Mouse (Mus musculus) ovary, postnatal 14 days (tissue): ENCODE measurements around the gene Srp54c.
"Not testable (repeated sequence)": the region's sequence is repeated elsewhere in the genome, so short reads cannot be mapped to it uniquely, and the experiment has no call there.

ENCODE experiments used
- DNase-seq: peaks from one replicate; pipeline ENCODE4 v3.0.0; 2022; ENCODE audit warnings: low spot score

Gene Srp54c

GRCm38 (mm10) chr12:55229626-55230519 is at the start of gene Srp54c:
Gene Srp54c (plus strand): TSS chr12:55230168.
- not testable (repeated sequence) for DNase-seq

GRCm38 (mm10) chr12:55187686-55188085 is 42.3 kb upstream of the Srp54c start:
- DNase-seq = not testable (repeated sequence)

DNA sequence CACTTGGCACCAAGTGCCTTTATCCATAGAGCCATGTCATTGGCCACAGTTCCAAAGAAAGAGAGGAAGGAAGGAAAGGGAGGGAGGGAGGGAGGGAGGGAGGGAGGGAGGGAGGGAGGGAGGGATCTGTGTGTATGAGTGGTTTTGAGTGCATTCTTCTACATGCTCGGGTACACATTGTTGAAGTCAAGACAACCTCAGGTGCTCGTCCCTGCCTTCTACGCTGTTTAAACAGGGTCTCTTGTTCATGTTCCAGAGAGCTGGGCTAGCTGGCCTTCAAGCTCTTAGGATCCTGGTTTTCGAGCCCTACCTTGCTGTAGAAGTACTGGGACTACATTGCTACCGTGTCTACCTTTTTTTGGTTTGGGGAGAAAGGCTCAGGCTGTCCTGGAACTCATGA is 40.8 kb upstream of the Srp54c start:
- DNase-seq = not testable (repeated sequence)

- not testable (repeated sequence) for DNase-seq
Observed at GRCm38 (mm10) chr12:55199306-55199705, 30.7 kb upstream of the Srp54c start, which contains the start of gene 1700047I17Rik2. Gene 1700047I17Rik2 (plus strand): TSS chr12:55199592.

- DNase-seq = not testable (repeated sequence)
Observed at GRCm38 (mm10) chr12:55199799-55200198, 30.2 kb upstream of the Srp54c start.

GRCm38 (mm10) chr12:55212944-55213343 is 17.0 kb upstream of the Srp54c start:
- not testable (repeated sequence) for DNase-seq

DNA sequence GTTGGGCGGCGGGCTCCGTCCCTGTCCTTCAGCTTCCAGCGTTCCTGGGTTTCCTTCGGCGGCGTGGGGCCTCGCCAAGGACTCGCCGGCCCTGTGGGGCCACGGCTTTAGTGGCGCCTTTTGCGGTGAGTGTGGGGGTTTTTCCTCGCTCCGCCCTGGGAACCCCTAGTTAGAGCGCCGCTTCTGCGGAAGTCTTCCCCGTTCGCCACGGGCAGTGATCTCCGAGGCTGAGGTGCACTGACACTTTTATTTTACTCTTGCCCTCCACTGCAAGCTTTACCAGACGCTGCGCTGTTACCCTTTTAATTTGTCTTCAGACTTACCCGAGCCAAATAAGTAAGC is 523 bp downstream of the Srp54c start:
- not testable (repeated sequence) for DNase-seq

DNA sequence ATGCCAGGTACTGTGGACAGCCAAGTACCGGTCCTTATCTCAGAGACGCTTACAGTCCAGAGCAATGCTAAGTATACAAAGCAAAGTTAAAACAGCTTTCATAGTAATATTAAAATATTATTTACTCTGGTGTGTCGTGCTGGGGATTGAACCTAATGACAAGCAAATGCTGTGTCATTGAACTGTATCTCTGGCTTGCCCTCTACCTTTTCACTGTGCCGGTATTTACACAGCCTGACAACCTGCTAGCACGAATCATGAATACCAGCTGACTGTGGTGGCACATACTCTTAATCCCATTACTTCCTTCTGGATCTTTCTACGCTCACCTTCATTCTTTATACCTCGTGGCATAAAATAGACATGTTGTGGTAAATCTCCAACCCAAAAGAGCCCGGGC is 12.3 kb downstream of the Srp54c start:
- DNase-seq = not testable (repeated sequence)

GRCm38 (mm10) chr12:55261950-55262349 is 32.0 kb downstream of the Srp54c start:
- not testable (repeated sequence) for DNase-seq

DNA sequence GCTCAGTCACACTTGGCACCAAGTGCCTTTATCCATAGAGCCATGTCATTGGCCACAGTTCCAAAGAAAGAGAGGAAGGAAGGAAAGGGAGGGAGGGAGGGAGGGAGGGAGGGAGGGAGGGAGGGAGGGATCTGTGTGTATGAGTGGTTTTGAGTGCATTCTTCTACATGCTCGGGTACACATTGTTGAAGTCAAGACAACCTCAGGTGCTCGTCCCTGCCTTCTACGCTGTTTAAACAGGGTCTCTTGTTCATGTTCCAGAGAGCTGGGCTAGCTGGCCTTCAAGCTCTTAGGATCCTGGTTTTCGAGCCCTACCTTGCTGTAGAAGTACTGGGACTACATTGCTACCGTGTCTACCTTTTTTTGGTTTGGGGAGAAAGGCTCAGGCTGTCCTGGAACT is 33.4 kb downstream of the Srp54c start:
- not testable (repeated sequence) for DNase-seq

- DNase-seq = no peak
Observed at GRCm38 (mm10) chr12:55272243-55272642, 42.3 kb downstream of the Srp54c start.

DNA sequence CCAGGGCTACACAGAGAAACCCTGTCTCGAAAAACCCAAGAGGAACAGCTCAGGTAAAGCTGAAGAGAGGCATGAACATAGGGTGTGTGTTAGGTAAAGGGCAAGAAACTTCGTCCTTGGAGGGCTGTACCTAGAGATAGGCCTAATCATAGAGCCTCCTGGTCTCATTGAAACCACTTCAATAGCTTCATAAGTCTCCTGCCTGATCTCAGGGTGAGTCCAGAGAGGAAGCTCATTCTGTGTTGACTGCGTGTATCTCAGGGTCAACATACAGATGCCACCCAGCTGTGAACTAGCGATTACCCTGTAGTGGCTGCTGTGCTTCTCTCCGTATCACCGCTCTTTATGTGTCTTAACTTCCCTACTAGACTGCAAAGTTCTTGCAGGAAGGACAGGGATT is 47.6 kb downstream of the Srp54c start:
- DNase-seq = not testable (repeated sequence)

- DNase-seq = no peak
Observed at GRCm38 (mm10) chr12:55298112-55298511, 68.1 kb downstream of the Srp54c start.

DNA sequence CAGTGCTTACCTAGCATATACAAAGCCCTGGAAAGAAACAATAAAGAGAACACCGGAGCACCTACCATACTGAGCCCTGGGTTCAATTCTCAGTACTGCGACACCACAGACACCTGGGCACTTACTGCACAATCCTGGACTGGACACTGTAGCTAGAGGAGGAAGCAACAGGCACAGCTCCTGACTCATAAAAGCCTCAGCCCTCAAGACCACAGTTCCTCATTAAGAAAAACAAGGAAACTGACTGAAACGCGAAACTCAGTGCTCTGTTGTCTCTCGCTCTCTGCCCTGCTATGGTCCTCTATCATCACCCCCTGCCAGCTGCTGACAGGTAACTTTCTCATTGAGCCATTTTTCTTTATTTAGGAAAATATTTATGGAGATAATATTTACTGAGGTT is 69.4 kb downstream of the Srp54c start, which contains the start of gene 1110008L16Rik:
Gene 1110008L16Rik, plus strand, starts transcription at position 242 of the 400 bp plus-strand sequence.
- no peak for DNase-seq

DNA sequence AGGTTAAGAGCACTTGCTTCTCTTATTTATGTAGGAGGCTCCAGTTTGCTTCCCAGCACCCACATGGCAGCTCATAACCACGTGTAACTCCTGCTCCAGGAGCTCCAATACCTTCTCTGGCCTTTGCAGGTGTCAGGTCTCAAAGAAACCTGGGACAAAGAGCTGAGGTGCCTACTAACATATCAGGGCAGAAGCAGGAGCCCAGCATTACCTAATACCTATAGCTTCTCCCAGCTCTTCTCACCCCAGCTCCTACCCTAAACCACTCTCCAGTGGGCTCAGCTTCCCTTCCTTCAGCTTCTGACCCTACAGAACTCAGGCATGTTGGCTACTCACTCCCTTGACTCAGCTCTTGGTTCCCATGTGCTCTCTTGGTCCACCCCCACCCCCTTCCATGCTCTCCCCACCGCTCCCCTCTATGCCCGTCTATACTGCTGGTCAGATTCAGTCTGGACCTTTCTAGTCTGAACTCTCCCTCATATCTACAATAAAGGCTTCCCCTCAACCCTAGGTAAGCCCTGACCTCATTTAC is 70.9 kb downstream of the Srp54c start:
- DNase-seq = no peak

DNA sequence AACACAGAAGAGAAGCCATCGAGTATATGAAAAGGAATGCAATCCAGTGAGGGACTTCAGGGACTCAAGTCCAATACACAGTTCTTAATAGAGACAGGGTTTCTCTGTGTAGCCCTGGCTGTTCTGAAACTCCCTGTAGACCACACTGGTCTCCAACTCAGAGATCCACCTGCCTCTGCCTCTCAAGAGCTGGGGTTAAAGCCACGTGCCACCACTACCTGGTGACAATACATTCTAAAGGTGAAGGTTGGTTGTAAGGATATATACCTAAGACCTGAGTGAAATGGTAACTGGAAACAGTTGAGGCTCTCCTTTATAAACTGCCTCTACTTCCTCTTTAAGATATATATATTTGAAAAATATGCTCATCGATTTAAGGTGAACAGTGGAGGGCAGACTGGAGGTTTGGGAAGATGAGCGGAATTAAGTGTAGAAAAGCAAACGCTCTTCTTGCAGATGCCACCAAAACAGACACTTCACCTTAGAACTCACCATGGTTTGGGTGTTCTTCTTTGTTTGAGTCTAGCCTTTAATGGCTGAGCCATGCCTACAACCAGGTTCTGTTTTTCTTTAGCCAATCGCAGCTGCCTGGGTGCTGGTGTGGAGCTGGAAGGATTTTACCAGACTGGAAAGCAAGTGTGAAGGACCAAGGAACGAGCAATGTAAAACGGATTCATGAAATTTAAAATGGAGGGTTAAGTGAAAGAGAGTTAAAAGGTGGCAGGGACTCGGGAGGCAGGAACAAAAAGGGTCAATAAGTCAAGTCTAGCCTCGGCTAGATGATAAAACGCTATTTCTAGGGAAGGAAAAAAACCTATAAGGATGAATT is 71.7 kb downstream of the Srp54c start:
- DNase-seq = no peak

DNA sequence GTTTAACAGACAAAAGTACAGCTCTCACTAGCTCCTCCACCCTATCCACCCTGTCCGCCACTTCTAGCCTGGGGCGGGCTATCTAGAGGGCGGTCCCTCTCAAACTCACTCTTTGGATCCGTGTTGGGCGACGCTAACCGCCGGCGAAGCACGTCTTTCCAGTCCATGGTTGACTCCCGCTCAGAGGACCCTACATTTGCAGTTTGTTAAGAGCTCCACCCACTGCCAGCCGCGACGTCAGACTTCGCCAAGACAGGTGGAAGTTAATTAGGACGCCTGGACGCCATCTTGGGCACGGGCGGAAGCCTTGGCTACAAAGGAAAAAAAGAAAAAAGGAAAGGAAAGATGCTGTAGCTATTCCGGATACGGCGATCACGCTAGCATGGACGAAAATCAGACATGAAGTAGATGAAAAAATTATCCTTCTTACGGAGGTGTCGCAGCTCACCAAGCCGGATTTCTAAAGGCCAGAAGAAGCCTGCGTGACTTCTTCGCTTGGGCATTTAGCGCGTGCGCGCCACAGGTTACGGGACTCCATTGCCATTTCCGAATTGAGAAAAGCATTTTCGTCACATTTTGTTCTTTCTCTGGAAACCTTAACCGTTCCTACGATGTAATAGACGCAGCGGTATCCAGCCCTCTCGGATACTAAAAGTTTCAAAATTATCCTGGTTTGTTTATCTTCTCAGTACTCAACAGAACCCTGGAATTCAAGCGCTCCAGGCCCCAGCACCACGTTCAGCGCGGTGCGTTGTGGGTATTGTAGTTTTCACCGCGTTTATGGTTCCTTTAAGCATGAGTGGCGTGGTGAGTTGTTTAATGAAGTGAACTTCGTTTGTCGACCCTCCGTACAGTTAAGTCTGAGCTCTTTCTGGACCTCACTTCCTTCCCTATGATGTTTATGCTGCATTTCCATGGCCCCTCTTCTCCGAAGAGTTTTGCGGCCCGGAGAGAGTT is 72.8 kb downstream of the Srp54c start, which contains the start of gene Ppp2r3c:
Gene Ppp2r3c, minus strand, starts transcription at position 514 of the 957 bp plus-strand sequence.
- DNase-seq = peak; percentile 74

GRCm38 (mm10) chr12:55306371-55306770 is 76.4 kb downstream of the Srp54c start:
- DNase-seq = no peak

- no peak for DNase-seq
Observed at GRCm38 (mm10) chr12:55307566-55307965, 77.6 kb downstream of the Srp54c start.

GRCm38 (mm10) chr12:55308731-55309130 is 78.8 kb downstream of the Srp54c start:
- DNase-seq = no peak

- no peak for DNase-seq
Observed at GRCm38 (mm10) chr12:55309501-55309900, 79.5 kb downstream of the Srp54c start.
